Mouse (Mus musculus) hindbrain, embryonic 13.5 days (tissue): ENCODE measurements at regions not wholly inside any gene's neighbourhood (a gene's known extent, or its start where the extent isn't known, plus 50 kb on each side); places are given as distances from the start of the nearest gene placed in this dataset.

Experiments
- ATAC-seq: fragments of 200-750 bp; cut with Nextera tagmentation; 2 replicates; pipeline ENCODE4 v1.8.0; 2017; ENCODE audit warnings: moderate TSS enrichment; ENCODE audit not compliant: low FRiP score
- H3K27ac ChIP-seq: fragments of 300-500 bp; sonication (generic); 2 replicates; pipeline ENCODE4 v1.5.1; 2015; ENCODE audit warnings: inconsistent platforms, mild to moderate bottlenecking, moderate library complexity
- H3K27me3 ChIP-seq: fragments of 300-500 bp; sonication (generic); 2 replicates; pipeline ENCODE4 v1.6.1; 2015; ENCODE audit warnings: mild to moderate bottlenecking, inconsistent platforms
- H3K36me3 ChIP-seq: fragments of 300-500 bp; sonication (generic); 2 replicates; pipeline ENCODE4 v1.6.1; 2015; ENCODE audit warnings: mild to moderate bottlenecking, inconsistent platforms
- H3K4me1 ChIP-seq: fragments of 300-500 bp; sonication (generic); replicated peaks from 2 replicates; pipeline ENCODE4 v1.6.1; 2015; ENCODE audit warnings: inconsistent platforms
- H3K4me2 ChIP-seq: fragments of 300-500 bp; sonication (generic); 2 replicates; pipeline ENCODE4 v1.6.1; 2015; ENCODE audit warnings: inconsistent platforms, mild to moderate bottlenecking, moderate library complexity
- H3K4me3 ChIP-seq: fragments of 300-500 bp; sonication (generic); 2 replicates; pipeline ENCODE4 v1.5.1; 2015; ENCODE audit warnings: mild to moderate bottlenecking, inconsistent platforms
- H3K9ac ChIP-seq: fragments of 300-500 bp; sonication (generic); 2 replicates; pipeline ENCODE4 v1.6.1; 2015; ENCODE audit warnings: mild to moderate bottlenecking, inconsistent platforms
- H3K9me3 ChIP-seq: fragments of 300-500 bp; sonication (generic); 2 replicates; pipeline ENCODE4 v1.6.1; 2016; ENCODE audit warnings: inconsistent platforms
- WGBS: fragments of 180-500 bp; shearing (Covaris S2); methylation state at CpG from one replicate; pipeline ENCODE4 v1.1.7; 2015; 5-methylcytosine and 5-hydroxymethylcytosine counted together

DNA sequence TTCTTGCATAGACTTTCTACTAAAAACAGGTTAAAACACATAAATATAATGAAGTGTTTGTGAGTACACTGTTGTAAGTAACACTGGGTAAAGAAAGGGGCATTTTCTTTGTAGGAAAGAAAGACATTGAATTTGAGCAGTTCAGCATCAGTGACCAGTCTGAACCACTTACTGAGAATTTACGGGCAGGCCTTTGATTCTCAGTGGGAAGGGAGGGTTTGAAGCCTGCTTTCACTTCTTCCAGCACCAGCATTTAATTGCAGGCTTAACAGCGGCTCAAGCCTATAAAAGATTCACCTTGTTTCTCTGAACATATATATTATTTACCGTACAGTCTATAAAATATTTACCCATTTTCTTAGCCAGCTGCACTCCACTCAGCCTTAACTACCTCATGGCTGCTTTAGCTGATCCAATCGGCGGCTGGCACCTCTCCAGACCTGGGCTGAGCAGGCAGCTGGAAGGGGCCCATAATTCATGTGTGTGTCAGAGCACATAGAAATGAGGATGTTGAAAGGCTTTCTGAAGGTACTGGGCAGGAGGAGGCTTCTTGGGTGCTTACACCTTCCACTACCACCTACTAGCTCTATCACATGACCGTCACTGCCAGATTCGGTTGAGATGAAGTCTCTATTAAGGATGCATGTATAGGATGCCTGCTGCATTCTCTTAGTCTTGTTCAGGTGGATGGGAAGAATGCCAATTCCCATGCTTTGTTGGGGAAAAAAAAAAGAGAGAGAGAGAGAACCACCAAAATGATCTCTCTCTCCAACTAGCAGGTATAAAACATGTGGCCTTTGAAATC is 50.0 kb upstream of the Fggy start:
- no peak overlapping the region for H3K4me2 ChIP-seq
- 72% methylated on average over 7 of the region's 7 CpGs for WGBS
- H3K27me3 ChIP-seq, result no peaks in the 10 kb centered on the region
- no peak overlapping the region for H3K9ac ChIP-seq
- peaks cover 6% of the 10 kb centered on the region; the same call in 1 of the 2 replicates for H3K4me1 ChIP-seq
- H3K36me3 ChIP-seq, result no peaks in the 10 kb centered on the region
- no peak overlapping the region for H3K27ac ChIP-seq
- no peaks in the 10 kb centered on the region for H3K9me3 ChIP-seq
- peak; percentile 80 for ATAC-seq
- no peak overlapping the region for H3K4me3 ChIP-seq
